Mouse (Mus musculus) olfactory bulb, adult 2 months (tissue): ENCODE measurements around the gene Gramd1c. TPM values are rescaled to one million over a fixed set of nuclear protein-coding genes. Genes with fewer than 3 reads are reported as not detected.

Experiments used
- H3K27ac ChIP-seq: fragments of 200-500 bp; 2 replicates; pipeline ENCODE4 v1.5.1; 2012; ENCODE audit warnings: low read depth, low read length; ENCODE audit not compliant: insufficient read depth
- H3K4me1 ChIP-seq: fragments of 200-500 bp; 2 replicates; pipeline ENCODE4 v1.6.1; 2012; ENCODE audit warnings: low read length; ENCODE audit not compliant: control insufficient read depth, insufficient read depth
- H3K4me3 ChIP-seq: fragments of 200-500 bp; 2 replicates; pipeline ENCODE4 v1.5.1; 2012; ENCODE audit warnings: mild to moderate bottlenecking, low read depth, low read length, moderate library complexity; ENCODE audit not compliant: insufficient read depth
- CTCF ChIP-seq: fragments of 200-500 bp; IDR thresholded peaks from 2 replicates; pipeline ENCODE4 v1.5.1; 2012; ENCODE audit warnings: low read depth, mild to moderate bottlenecking, low read length, moderate library complexity; ENCODE audit not compliant: insufficient read depth
- POLR2A ChIP-seq: fragments of 200-500 bp; IDR thresholded peaks from 2 replicates; pipeline ENCODE4 v1.6.1; 2012; ENCODE audit warnings: mild to moderate bottlenecking, low read depth, low read length, moderate library complexity; ENCODE audit not compliant: insufficient read depth
- WGBS: fragments of 180-500 bp; shearing (Covaris S2); methylation state at CpG from one replicate; pipeline ENCODE4 v1.1.7; 2018; 5-methylcytosine and 5-hydroxymethylcytosine counted together
- polyA plus RNA-seq: library from polyadenylated mRNA; stranded (reverse); fragments of >200 nt; gene quantifications from 2 replicates; pipeline ENCODE4 v1.2.4, GENCODE M21; 2012; ENCODE audit warnings: low replicate concordance; ENCODE audit not compliant: missing spikeins, insufficient read depth, insufficient read length

Gene Gramd1c
- polyA plus RNA-seq, 1 experiment, result not detected

- WGBS, result 79% methylated on average over 4 of the region's 4 CpGs
- TF ChIP-seq CTCF, result no peak
- no peak for TF ChIP-seq POLR2A
- H3K4me1 ChIP-seq, result no peaks in the 10 kb centered on the region
- no peak overlapping the region for H3K4me3 ChIP-seq
- H3K27ac ChIP-seq, result no peak overlapping the region
Observed at GRCm38 (mm10) chr16:43951591-43951990, 111.6 kb downstream of the Gramd1c start.

DNA sequence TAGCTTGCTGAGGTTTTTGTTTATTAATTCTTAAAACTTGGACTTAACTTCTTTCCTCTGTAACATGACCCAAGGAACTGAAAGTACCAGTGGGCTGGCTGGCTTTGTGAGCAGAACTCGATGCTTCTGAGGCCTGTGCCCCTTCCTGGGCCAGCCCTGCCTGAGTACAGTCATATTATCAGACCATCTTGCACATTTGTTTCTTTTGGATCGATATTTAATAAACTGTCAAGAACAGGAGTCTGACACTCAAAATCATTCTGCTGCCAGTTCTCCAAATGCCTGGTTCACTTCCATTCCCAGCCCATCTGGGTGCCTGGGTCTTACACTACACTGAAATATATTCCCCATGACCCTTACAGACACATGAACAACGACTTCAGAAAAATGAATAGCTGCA is 117.3 kb downstream of the Gramd1c start:
- TF ChIP-seq CTCF (no peak), POLR2A (no peak)
- H3K4me3 ChIP-seq, result no peak overlapping the region
- 80% methylated on average over 3 of the region's 3 CpGs for WGBS
- no peaks in the 10 kb centered on the region for H3K4me1 ChIP-seq
- no peak overlapping the region for H3K27ac ChIP-seq

- no peak overlapping the region for H3K27ac ChIP-seq
Observed at GRCm38 (mm10) chr16:43945351-43945750, 117.8 kb downstream of the Gramd1c start.

GRCm38 (mm10) chr16:43940846-43941245 is 122.3 kb downstream of the Gramd1c start:
- H3K4me3 ChIP-seq, result no peak overlapping the region
- H3K27ac ChIP-seq, result no peak overlapping the region
- WGBS, result 92% methylated on average over 4 of the region's 4 CpGs
- TF ChIP-seq CTCF, result no peak
- no peak for TF ChIP-seq POLR2A
- no peaks in the 10 kb centered on the region for H3K4me1 ChIP-seq

More at GRCm38 (mm10) chr16:43945351-43945750, 117.8 kb downstream of the Gramd1c start:
- no peak overlapping the region for H3K4me3 ChIP-seq
- no peaks in the 10 kb centered on the region for H3K4me1 ChIP-seq
- WGBS, result 90% methylated on average over 3 of the region's 3 CpGs
- TF ChIP-seq CTCF, result no peak
- no peak for TF ChIP-seq POLR2A

DNA sequence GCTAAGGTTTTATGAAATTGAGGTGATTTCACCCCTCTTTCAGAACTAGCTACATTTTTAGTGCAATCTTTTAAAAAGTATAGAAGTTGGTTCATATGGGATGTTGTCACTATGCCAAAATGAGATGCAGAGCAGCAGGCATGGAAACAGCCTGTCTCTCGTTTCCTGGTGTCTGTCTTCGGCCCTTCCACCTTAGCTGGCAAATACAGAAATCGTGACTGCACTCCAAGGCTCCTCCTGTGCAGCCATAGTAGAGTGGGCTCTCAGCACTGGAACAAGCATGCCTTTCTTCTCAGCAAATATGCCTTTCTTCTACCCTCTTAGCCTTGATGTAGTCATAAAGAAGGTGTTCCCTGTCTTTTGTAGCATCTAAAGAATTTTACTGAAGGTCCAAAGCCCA is 127.3 kb downstream of the Gramd1c start:
- Histone ChIP-seq H3K27ac (no peak overlapping the region), H3K4me1 (no peaks in the 10 kb centered on the region), H3K4me3 (no peak overlapping the region)
- 78% methylated on average over 3 of the region's 3 CpGs for WGBS
- TF ChIP-seq POLR2A, result no peak
- no peak for TF ChIP-seq CTCF

DNA sequence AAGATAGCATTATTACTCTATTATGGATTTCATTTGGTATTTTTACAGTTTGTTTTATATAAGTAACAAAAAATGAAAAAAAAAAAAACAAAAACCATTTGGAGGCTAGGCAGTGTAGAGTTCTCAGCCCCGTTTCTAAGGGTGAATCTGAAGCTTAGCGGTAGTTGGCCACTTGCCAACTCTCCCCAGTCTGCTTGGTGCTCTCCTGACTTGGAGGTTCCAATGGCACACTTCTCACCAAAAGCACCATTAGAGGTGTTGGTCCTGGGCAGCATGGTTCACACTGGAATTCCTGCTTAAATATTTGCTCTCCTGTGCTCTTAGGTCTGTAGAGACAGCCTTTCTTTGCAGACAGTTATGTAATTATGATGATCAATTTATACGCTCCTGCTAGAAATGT is 127.8 kb downstream of the Gramd1c start:
- no peak overlapping the region for H3K4me3 ChIP-seq
- H3K27ac ChIP-seq, result no peak overlapping the region
- WGBS, result 61% methylated on average over 3 of the region's 3 CpGs
- no peaks in the 10 kb centered on the region for H3K4me1 ChIP-seq
- no peak for TF ChIP-seq CTCF

DNA sequence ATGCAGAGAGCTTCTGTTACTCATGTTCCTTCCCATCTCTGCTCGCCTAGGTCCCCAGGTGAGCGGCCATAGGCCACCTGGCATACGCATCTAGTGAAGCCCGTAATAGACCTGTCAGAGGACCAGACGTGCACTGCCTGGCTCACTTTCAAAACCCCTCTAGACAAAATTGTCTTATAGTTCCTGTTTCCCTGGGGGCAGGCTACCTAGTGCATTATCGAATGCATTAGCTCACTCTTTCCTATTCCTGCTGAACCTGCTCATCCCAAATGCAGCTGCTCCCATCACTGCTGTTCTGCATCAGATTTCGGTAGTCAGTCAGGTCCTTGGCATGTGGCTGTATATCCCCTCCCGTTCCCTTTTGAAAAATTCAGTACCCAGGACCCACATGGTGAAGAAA is 128.3 kb downstream of the Gramd1c start:
- no peaks in the 10 kb centered on the region for H3K4me1 ChIP-seq
- 90% methylated on average over 8 of the region's 8 CpGs for WGBS
- TF ChIP-seq POLR2A, result no peak
- no peak for TF ChIP-seq CTCF
- no peak overlapping the region for H3K4me3 ChIP-seq
- no peak overlapping the region for H3K27ac ChIP-seq

DNA sequence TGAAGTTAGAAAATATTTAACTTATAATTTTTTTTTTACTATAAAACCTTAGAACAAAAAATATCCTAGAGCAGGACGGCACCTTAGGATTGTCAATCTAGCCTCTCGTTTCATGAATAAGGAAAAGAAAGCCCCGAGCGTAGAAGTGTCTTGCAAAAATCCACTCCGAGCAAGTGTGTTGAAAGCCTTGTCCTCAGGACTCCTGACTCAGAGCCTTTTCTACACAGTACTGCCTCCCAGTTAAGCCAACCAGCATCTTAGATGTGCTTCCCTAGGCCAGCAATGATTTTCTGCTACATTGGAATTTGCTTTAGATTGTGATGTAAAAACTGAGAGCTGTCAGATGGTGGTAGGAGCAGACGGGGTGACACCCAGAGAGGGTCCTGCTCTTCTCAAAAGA is 130.1 kb downstream of the Gramd1c start:
- Histone ChIP-seq H3K4me1 (no peaks in the 10 kb centered on the region), H3K4me3 (no peak overlapping the region), H3K27ac (no peak overlapping the region)
- WGBS, result 90% methylated on average over 6 of the region's 6 CpGs
- TF ChIP-seq CTCF (no peak), POLR2A (no peak)

DNA sequence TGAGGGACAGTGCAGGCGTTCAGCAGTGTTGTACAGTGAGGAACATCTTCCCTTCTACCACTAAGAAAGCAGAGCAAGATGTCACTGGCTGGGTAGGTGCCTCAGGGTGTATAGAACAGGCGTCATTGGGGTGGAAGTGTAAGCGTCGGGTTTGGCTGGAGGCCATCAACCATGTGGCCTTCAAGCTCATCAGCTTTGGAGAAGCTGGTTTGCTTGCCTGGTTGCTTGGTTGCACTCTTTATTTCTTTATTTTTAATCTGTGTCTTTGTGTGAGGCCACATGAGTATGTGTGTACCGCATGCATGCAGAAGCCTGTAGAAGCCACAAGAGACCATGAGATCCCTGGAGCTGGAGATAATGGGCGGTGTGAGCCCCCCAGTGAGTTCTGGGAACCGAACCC is 130.8 kb downstream of the Gramd1c start:
- WGBS, result 87% methylated on average over 7 of the region's 7 CpGs
- Histone ChIP-seq H3K27ac (no peak overlapping the region), H3K4me1 (no peaks in the 10 kb centered on the region), H3K4me3 (no peak overlapping the region)
- TF ChIP-seq CTCF (no peak), POLR2A (no peak)

- H3K27ac ChIP-seq, result no peak overlapping the region
- 50% methylated on average over 3 of the region's 3 CpGs for WGBS
- no peak overlapping the region for H3K4me3 ChIP-seq
- H3K4me1 ChIP-seq, result no peaks in the 10 kb centered on the region
- TF ChIP-seq CTCF (no peak), POLR2A (no peak)
Observed at GRCm38 (mm10) chr16:43931502-43931901, 131.6 kb downstream of the Gramd1c start.
